Mouse (Mus musculus): ENCODE measurements around the gene Il17rb.

GRCm38 (mm10) chr14:30009864-30010560 lies 1.3 kb upstream of the Il17rb start:
- TF ChIP-seq CTCF (IDR thresholded peaks at IDR 0.05; ENCODE audit: borderline replicate concordance, insufficient read depth, low read length) (no peak), POLR2A (IDR thresholded peaks at IDR 0.05; ENCODE audit: low read depth, low read length) (no peak)
